Mouse (Mus musculus) cerebellum, postnatal 10 days (tissue): Measurements from ENCODE around the gene Rnase11.
"Not testable (repeated sequence)": the region's sequence is repeated elsewhere in the genome, so short reads cannot be mapped to it uniquely, and the experiment has no call there.

Experiments
- DNase-seq, 2 experiments: peaks; one replicate each; pipeline ENCODE4 v3.0.0; 2021; ENCODE audit warnings: mixed read lengths in 2 of 2

Rnase11 gene

GRCm38 (mm10) chr14:51079180-51079579 lies 29.2 kb upstream of the Rnase11 start:
- DNase-seq: no peak

- no peak for DNase-seq
Observed at GRCm38 (mm10) chr14:51074335-51074734, 24.4 kb upstream of the Rnase11 start, which contains the start of gene Olfr750. TSS of gene Olfr750 (minus strand) at chr14:51074435.

GRCm38 (mm10) chr14:51069617-51070016 lies 19.7 kb upstream of the Rnase11 start:
- peak; percentile 58 to 65 for DNase-seq

GRCm38 (mm10) chr14:51068956-51069355 lies 19.0 kb upstream of the Rnase11 start:
- no peak for DNase-seq

GRCm38 (mm10) chr14:51060761-51061160 lies 10.8 kb upstream of the Rnase11 start:
- no peak for DNase-seq

GRCm38 (mm10) chr14:51057401-51057831 lies 7.5 kb upstream of the Rnase11 start, which contains the start of gene Rnase12:
TSS of gene Rnase12 (minus strand) at chr14:51057661.
- DNase-seq: no peak

GRCm38 (mm10) chr14:51054243-51055237 lies 4.6 kb upstream of the Rnase11 start:
- no peak for DNase-seq

- no peak for DNase-seq
Observed at GRCm38 (mm10) chr14:51053176-51053575, 3.2 kb upstream of the Rnase11 start.

- no peak for DNase-seq
Observed at GRCm38 (mm10) chr14:51051941-51052340, 2.0 kb upstream of the Rnase11 start.

GRCm38 (mm10) chr14:51047846-51048245 lies 2.1 kb downstream of the Rnase11 start:
- DNase-seq: no peak

- DNase-seq: no peak
Observed at GRCm38 (mm10) chr14:51041769-51042168, 8.2 kb downstream of the Rnase11 start, which contains the start of gene Rnase9. TSS of gene Rnase9 (minus strand) at chr14:51041869.

- DNase-seq: no peak
Observed at GRCm38 (mm10) chr14:51036214-51036613, 13.7 kb downstream of the Rnase11 start.

GRCm38 (mm10) chr14:51035206-51035605 lies 14.8 kb downstream of the Rnase11 start:
- DNase-seq: no peak

- peak; percentile 11 to 18 for DNase-seq
Observed at GRCm38 (mm10) chr14:51027387-51028155, 22.4 kb downstream of the Rnase11 start.

GRCm38 (mm10) chr14:51026391-51027133 lies 23.4 kb downstream of the Rnase11 start:
- DNase-seq: peak; percentile 75 to 77

- DNase-seq: no peak
Observed at GRCm38 (mm10) chr14:51024820-51025219, 25.1 kb downstream of the Rnase11 start.

- no peak for DNase-seq
Observed at GRCm38 (mm10) chr14:51023457-51023856, 26.5 kb downstream of the Rnase11 start.

- DNase-seq: no peak
Observed at GRCm38 (mm10) chr14:51017256-51017655, 32.7 kb downstream of the Rnase11 start.

GRCm38 (mm10) chr14:51015780-51016179 lies 34.2 kb downstream of the Rnase11 start:
- no peak for DNase-seq

- DNase-seq: not testable (repeated sequence)
Observed at GRCm38 (mm10) chr14:51014724-51015123, 35.2 kb downstream of the Rnase11 start.

- no peak for DNase-seq
Observed at GRCm38 (mm10) chr14:51009572-51009971, 40.4 kb downstream of the Rnase11 start.

GRCm38 (mm10) chr14:51008781-51009180 lies 41.2 kb downstream of the Rnase11 start:
- no peak for DNase-seq
